Mouse (Mus musculus): Measurements from ENCODE around the gene Sim1. TPM values are rescaled to one million over a fixed set of nuclear protein-coding genes. Genes with fewer than 3 reads are reported as not detected.

Sim1 gene
- 1 to 10 TPM in 1 of 2 experiments, under 1 TPM in 1; 0.06 to 3.7 TPM for total RNA-seq (2021)
- long read RNA-seq, experiment 1: 0 reads
- long read RNA-seq, experiment 2: 0 reads

DNA sequence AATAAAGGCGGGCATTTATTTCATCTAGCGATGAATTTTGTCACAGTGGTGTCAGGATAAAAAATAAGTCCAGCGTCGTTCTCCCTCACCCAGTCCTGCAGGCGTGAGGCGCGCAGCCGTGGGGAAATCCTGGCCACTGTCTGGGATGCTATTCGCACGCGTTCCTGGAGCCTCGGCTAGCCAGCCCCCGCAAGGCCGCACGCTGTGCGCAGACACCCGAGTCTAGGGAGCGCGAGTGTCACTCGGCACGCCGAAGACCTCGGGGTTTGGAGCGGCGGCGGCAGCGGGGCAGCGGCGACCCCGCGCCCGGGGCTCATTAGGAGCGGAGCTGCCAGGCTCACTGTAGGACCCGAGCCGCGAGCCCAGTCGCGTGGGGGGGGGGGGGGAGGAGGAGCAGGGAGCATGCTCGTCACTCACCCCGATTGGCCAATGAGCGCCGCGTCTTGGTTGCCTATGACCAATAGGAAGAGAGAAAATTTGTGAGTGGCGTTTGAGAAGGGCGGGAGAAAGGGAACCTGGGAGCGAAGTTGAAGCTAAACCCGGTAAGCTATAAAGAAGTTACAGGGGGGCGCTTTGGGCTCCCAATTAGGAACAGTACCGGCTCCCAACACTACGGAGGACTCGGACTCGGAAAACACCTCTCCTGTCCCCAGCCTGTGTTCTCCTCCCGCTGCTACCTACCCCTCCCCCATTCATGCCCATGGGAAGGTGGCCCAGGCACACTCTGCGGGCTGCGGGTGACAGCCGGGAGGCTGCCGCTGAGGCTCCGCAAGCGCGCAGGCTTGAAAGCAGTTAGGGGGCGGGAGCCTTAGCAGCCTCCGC, at the start of gene Sim1:
TSS of gene Sim1 (plus strand) at position 585 of the 822 bp plus-strand sequence.
- no peak for DNase-seq (ENCODE audit: low spot score in 2 of 2)

DNA sequence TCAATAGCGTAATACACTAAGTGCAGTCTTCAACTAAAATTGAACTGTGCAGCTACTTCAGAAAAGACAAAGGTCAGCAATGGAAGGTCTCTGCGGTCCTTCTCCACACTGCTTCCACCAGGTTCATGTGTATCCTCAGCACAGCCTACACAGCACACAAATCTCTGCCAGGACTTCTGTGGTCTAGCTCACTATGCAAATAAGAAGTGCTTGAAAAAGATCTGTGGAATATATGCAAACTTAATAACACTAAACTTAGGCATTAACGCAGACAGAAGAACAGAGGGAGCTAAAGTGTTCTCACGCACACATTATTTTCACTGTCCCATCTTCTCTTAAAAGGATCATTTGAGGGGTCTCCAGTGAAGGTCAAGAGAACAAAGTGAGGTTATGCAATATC, 26.4 kb upstream of the Sim1 start:
- no peak for DNase-seq (ENCODE audit: low spot score in 2 of 2)

DNA sequence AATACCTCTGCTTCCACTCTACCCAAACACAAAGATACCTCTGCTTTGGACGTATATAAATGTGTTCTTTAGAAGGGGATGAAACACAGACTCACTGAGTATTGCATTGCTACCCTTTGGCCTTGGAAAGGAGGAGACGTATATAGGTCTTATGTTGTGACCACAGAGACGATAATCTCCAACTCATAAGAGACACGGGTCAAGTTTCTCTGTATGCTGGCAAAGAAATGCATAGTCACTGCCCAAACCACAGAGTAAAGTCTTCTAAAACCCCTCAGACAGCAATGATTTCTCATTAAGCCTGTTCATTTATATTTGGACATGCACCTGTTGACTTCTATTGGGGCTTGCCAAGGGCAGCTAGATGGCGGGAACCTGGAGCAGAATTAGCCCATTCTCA, 17.6 kb upstream of the Sim1 start:
- no peak for DNase-seq (ENCODE audit: low spot score in 2 of 2)

DNA sequence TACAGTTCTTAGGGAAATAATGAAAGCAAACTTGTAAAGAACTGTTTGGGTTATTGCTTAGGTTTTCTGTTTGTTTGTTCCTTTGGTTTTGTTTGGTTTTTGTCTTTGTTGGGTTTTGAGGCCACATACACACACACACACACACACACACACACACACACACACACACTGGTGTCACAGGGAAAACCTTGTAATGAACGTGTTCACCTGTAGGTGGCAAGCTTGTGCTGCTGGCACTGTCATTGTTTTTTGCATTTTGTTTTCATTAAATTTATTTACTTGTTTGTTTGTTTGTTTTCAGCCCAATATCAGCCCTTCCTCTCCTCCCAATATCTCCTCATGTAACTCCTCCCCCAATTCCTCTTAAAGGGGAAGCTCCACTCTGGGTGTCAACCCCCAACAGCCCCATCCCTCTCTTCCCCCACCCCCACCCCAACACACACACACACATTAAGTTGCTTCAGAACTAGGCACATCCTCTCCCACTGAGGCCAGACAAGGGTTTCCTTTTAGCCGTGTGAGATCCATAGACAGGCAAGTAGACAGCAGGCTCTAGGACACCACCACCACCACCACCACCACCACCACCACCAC, 13.0 kb upstream of the Sim1 start:
- DNase-seq (ENCODE audit: low spot score in 2 of 2): no peak

DNA sequence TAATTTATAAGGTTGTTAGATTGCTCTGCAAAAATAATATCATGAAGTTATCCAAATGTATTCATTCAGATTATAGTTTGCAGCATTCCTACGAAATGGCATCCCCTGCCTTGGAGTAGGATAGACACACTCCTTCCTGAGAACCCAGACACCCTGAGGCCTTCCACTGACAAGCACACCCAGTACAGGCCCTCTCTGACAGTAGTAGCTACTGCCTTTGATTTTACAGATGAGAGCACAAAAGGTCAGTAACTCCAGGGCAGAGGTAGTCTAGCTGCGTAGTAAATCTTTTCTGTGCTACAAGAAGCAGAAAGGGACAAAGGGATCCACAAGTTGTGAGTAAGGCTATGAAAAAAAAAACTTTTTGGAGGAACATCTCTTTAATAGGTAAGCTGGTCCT, 12.2 kb upstream of the Sim1 start:
- DNase-seq (ENCODE audit: low spot score in 2 of 2): no peak

DNA sequence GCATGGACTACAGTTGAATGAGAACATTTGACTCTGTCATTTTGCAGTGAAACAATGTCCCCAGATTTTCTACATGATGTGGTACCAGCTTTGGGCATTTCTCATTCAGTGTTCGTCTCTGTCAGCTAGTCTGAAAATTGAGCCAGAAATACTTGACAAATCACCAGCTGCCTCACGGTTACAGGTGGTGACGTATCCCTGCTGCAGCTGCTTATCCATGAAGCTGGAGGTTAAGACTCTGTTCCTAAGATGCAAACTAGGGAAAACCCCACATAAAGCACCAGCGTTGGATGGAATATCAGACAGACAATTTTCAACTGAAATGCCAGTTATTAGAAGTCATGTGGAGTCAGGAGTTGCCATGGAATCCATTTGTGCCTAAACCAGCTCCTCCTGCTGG, 8.2 kb upstream of the Sim1 start:
- no peak for DNase-seq (ENCODE audit: low spot score in 2 of 2)

DNA sequence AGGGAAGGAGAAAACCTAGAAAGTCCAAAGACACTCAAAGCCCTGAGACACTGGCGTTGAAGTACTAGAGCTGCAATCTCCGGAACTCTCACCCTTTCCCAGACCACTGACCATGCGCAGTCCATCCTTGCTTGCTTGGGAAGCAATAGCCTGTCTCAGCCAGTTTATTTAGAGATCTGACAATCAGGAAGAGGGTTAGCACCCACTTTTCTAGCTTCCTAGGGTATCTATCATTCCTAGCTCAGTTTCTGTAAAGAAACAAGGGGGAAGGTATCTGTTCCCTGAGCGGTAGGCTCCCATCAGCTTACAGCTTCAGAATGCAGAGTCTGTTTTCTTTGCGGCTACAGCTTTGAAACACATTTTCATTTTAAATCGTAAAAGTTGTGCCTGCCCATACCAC, 3.9 kb upstream of the Sim1 start:
- DNase-seq (ENCODE audit: low spot score in 2 of 2): no peak

DNA sequence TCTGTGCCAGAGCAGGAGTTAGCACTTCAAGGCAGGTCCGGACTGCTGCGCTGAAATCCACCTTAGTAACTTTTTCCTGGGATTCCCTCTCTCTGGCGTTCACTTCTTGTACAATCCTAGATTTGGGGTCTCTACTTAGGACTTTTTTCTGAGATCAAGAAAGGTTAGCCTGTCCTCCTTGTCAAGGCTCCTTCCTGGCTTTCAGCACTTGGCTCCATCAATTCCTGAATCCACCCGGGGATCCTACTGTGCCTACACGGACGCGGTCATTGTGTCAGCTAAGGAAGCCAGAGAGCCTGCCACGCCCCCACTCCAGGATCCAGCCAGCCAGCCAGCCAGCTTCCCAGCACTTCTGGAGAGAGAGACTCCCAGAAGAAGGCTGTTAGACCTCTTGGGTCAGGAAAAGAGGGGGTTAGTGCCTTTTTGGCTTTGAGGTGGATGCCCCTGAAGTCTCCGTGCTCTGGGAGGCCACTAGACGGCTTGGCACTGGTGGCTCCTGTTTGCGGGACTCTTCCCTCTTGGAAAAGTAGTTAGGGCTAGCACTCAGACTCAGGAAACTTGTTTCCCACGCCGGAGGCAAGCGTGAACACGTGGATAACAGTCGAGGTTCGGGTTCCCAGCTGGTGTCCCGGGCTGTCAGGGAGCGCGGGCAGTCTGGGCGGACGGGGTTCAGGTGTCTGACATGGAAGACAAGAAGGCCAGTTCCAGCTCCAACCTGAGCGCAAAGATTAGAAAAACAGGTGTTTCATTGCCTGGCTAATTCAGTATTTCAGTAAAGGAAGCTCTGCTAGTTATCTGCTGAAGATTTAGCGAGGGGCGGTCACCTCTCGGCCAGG, 2.5 kb upstream of the Sim1 start:
- DNase-seq (ENCODE audit: low spot score in 2 of 2): no peak

DNA sequence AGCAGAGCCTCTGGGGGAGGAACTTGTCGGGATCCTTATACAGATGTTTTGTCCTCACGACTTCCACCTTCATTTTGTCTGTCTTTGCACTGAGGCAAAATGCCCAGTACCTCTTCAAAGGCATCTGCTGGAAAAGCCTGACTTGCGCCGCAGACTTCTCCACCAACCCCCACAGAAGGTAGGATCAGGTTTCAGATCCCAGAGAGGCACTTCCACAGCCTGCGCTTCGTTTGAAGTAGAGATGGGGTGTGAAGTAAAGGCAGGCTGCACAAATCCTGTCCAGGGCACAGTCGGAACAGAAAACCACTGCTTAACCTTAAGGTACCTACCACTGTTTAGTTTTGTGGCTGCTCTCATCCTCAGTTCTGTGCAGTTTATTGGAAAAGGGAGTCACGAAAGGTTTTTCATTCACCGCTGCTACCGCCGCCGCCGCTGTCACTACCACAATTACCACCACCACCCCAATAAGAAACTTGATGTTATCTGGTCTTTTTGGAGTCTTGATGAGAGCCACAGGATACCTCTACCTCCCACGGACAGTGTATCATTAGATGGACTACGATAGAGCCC, 1.7 kb upstream of the Sim1 start:
- no peak for DNase-seq (ENCODE audit: low spot score in 2 of 2)

DNA sequence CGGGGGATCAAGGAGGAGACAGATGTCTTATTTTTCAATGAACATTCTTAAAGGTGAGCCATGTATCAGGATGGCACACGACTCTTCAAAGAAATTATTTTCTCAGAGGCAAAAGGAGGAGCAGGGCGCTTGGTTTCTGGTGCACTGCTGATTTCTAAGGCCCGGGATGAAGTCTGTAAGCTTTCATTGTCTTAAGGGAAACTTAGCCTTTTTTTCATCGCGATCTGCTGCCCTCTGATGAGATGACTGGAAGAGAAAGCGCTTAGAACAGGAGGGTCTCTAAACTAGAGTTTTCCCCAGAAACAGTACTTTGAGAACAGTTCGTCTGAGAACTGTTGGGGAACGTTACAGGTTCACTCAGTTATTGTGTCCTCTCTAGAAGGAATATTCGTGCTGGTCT, 1.0 kb upstream of the Sim1 start:
- no peak for DNase-seq (ENCODE audit: low spot score in 2 of 2)

DNA sequence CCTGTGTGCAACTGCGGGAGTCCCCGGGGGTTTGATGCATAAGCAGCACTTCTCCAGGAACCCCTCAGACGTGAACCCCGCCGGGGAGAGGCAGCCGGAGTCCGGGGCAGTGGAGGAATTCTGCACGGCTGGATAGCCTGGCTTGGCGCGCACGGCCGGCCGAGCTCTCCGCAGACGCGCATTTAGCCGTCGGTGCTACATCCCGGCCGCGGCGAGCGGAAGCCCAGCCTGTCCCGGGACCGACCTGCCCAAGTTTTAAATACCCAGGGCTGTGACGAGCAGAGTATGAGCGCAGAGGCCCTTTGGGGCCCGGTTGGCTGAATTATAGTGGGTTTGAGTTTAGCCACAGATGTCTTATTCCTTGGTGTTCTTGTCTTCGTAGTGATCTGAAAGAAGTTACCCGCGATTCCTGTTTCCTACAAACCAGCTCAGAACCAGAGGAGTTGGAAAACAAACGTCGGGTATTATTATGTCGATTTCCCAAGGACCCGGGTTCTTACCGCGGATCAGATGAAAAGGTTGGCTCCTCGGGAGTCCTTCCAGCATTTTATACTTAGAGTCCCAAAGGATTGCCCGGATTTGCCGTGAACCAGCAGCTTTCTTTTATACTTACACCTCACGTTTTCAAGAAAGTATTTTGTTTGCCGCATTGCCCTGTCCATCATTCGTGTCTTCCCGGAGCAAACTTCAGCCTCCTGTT, 687 bp downstream of the Sim1 start:
- no peak for DNase-seq (ENCODE audit: low spot score in 2 of 2)

DNA sequence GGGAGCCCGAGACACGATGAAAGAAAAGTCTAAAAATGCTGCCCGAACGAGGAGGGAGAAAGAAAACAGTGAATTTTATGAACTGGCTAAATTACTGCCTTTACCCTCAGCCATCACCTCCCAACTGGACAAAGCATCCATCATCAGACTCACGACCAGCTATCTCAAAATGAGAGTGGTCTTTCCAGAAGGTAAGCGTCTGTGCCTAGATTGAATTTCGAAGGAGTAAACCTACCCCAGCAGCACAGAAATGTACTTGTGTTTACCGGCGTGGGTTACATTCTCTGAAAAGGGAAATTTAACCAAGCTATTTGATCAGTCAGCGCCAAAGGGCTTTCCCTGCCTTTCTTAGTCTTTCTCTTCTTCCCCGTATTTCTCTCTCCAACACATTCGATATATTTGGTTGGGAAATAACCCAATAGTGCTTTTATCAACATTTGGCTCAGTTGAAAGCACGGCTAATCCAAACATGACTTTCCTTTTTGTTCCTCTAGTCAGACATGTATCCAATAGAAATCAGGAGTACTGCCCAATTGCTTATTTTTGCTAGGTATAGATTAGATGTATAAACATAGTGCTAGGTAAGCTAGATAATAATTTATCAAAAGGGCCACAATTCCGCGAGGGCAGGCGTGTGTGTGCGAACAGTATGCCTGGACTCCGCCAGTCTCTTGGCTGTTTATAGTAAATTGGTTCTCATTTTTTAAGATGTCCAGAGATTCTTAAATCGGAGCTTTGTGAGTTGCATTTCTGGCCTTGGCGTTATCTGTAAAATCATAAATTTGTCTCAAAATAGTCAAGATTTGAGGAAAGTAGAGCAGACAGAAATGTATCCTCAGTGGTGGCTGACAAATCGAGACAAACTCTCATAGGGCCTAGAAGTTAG, 1.6 kb downstream of the Sim1 start:
- DNase-seq (ENCODE audit: low spot score in 2 of 2): no peak

DNA sequence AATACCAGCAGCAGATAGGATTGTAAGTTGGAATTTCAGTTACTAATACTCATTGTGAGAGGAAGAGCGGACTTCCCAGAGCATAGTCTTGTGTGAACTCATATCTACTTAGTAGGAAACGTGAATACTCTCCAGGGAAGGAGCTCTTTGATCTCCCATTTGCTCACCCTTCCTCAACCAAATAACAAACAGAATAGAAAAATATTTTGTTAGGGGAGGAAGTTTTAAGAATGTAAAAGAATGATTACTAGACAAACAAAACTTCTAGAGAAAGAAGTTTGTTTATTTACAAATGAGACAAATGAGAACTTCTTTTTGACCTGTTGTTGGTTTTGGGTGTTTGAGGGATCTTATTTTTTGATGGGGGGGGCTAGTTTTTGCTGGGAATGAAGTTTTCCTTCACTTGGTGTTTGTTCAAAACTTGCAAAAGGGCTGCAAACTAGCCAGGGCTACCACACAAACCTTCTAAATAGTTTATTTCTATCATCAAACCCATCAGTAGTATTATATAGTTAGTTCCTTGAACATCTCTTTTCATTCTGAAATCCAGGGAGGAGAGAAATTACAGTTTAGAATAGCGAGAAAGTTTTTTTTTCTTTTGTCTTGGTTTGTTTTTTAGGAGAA, 2.3 kb downstream of the Sim1 start:
- DNase-seq (ENCODE audit: low spot score in 2 of 2): no peak

DNA sequence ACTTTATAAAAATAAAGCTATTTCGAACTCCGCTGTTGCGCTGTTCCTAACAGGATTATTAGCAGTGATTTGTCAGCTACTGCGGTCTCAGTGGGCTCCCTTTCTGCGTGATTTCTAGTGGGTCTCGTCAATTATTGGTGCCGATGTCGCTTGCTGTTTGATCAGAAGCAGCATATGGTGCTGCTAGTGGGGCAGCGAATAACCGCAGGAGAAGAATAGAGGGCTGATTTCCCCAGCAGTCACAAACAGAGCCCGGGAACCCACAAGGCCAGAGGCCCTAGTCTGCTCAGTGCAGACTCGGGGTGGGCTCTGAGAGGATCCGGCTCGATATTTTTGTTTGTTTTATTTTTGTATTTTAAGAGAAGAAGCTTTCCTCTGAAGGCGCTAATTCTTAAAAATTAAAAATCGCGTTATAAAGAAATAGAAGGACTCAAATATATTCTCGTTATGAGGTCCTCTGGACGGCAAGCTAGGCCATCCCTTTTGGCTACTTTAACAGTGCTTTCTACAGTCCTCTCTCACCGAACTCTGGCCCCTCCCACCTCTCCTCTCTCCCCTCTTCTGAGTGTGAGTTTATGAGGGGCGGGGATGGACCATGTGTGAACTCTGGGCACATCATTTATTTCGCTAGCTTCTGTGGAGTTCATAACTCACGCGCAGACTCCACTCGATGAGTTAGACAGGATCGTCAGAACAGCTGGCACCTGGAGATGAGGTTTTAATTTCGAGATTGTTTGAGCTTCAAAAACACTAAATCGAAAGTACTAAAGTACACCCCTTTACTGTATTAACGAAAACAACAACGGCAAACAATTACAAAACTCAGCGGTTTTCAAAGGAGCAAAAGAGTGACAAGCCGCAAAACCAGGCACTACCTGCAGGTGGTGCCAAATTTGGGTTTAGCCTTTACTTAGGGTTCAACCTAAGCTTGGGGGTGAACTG, 3.2 kb downstream of the Sim1 start:
- no peak for DNase-seq (ENCODE audit: low spot score in 2 of 2)

DNA sequence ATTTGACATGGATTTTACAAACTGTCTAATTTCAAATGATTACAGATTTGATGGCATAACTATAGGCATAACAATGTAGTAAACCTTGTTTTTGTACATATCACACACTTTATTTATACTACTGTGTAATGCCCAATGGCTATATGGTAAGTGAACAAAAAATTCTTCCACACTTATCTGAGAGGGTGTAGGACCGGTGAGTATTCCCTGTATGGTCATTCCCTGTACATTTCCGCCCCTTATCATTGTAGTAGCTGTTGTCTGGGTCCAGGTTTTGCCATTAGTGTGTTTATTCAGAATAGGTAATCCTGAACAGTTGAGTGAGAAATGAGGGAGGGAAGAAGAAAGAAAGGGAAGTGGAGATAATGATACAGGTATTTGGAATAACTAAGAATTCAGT, 4.1 kb downstream of the Sim1 start:
- DNase-seq (ENCODE audit: low spot score in 2 of 2): no peak

DNA sequence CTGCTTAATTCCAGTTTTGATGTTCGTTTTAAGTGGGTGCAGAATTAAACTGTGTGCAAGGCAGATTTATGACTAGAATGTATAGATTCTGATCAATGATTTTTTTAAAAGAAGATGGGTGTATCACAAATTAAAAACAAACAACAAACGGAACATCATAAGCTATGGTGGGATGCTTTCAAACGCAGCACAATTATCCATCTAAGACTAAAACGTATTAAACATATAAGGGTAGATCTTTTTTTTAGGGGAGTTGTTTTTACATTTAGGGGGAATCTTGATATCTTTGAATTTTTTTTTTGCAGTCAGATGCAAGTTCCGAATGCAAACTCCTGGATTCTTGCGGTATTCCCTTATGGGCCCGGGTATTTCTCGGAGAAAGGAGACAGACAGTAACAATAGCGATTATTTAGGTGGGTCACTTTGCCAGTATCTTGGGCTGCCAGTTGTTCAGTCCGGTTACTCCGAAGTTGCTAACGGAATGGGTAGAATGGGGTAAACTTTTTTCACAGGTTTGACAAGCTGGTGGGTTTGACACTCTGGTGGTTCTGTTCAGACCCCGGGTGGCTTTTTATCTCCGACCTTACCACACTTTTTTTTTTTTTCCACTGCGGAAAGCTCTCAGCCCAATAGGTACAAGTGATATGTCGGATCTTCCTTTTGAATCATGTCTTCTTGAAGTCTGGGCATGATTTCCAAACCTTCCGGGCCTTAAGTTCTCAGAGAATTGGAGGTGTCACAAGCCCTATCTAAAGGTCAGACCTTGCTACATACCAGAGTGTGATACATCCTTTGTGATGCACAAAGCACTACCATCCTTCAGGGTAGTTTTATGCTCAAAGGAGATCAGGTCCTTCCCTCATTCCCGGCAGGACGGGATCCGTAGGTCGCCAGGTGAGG, 5.5 kb downstream of the Sim1 start:
- no peak for DNase-seq (ENCODE audit: low spot score in 2 of 2)

All from adrenal gland, postnatal 4 days (tissue).